In genomic region chr10:69926158-69926882, GRCm38 (mm10) we compare ENCODE assay signal across 8 mouse cellular contexts.
DNase-seq lines count a peak whose midpoint lies in the region; ATAC-seq lines count a peak whose summit lies in the region.

No protein-coding gene starts in this region.

- H3K36me3 ChIP-seq in heart, embryonic 14.5 days (ENCODE audit: control insufficient read depth, insufficient read depth, low read length): 0 out of 2 replicates have a peak, but pooled peaks cover 11% of the 10 kb centered on the region
- no peaks in the 10 kb centered on the region for H3K36me3 ChIP-seq in intestine, embryonic 14.5 days (ENCODE audit: control insufficient read depth, insufficient read depth, low read length)
- peaks cover 12% of the 10 kb centered on the region; the same call in 1 of the 2 replicates for H3K36me3 ChIP-seq in midbrain, embryonic 14.5 days (ENCODE audit: control insufficient read depth, insufficient read depth, low read length)

- DNase-seq in heart, adult 8-10 months (ENCODE audit: low spot score): no peak
- DNase-seq in embryo, embryonic 11 days: peak; percentile 56
- peak; percentile 67 for DNase-seq in intestine, embryonic 14.5 days (ENCODE audit: low spot score)
- DNase-seq in midbrain, embryonic 14.5 days: peak; percentile 25
- DNase-seq in cerebellum, adult 9-10 months: no peak
- DNase-seq in c-Kit-positive CD71-positive TER-119-positive erythroid progenitor cells, embryonic 14.5 days (ENCODE audit: low spot score): no peak

- peak overlapping the region; percentile 64 for H3K9ac ChIP-seq in heart, embryonic 14.5 days (ENCODE audit: low read length)
- peak overlapping the region; percentile 32; the same call in 1 of the 2 replicates for H3K9ac ChIP-seq in intestine, embryonic 14.5 days (ENCODE audit: low read length)
- H3K9ac ChIP-seq in midbrain, embryonic 14.5 days (replicated peaks; ENCODE audit: low read length): no peak overlapping the region; the same call in 1 of the 2 replicates

- H3K27me3 ChIP-seq in heart, embryonic 14.5 days (ENCODE audit: control insufficient read depth, insufficient read depth, low read length): no peaks in the 10 kb centered on the region
- H3K27me3 ChIP-seq in intestine, embryonic 14.5 days (replicated peaks; ENCODE audit: control insufficient read depth, insufficient read depth, low read length): no peaks in the 10 kb centered on the region
- H3K27me3 ChIP-seq in midbrain, embryonic 14.5 days (ENCODE audit: control insufficient read depth, insufficient read depth, low read length): no peaks in the 10 kb centered on the region

- H3K27ac ChIP-seq in heart, embryonic 14.5 days (replicated peaks in 1 of 2; ENCODE audit: control insufficient read depth in 1 of 2, insufficient read depth in 1 of 2, low read depth in 2 of 2, low read length in 2 of 2): peak overlapping the region; percentile 46 to 74; a peak in 3 of 4 replicates
- H3K27ac ChIP-seq in intestine, embryonic 14.5 days (ENCODE audit: low read depth): peak overlapping the region; percentile 79
- no peak overlapping the region for H3K27ac ChIP-seq in midbrain, embryonic 14.5 days (replicated peaks; ENCODE audit: low read depth, low read length)

- ATAC-seq in heart, embryonic 14.5 days (ENCODE audit: insufficient number of reproducible peaks, insufficient read depth, low FRiP score, low read depth): no peak
- no peak for ATAC-seq in intestine, embryonic 14.5 days (replicated peaks; ENCODE audit: low FRiP score, low TSS enrichment, low read depth)
- ATAC-seq in midbrain, embryonic 14.5 days (ENCODE audit: low FRiP score, low TSS enrichment): no peak
- ATAC-seq in cerebellum, adult (ENCODE audit: insufficient number of reproducible peaks, low FRiP score, low TSS enrichment): no peak

- peaks cover 21 to 41% of the 10 kb centered on the region in 2 experiments for H3K4me1 ChIP-seq in heart, embryonic 14.5 days (ENCODE audit: control insufficient read depth in 2 of 2, insufficient read depth in 2 of 2, low read length in 2 of 2)
- H3K4me1 ChIP-seq in intestine, embryonic 14.5 days (replicated peaks; ENCODE audit: control insufficient read depth, insufficient read depth, low read length): peaks cover 27% of the 10 kb centered on the region
- peaks cover 14% of the 10 kb centered on the region for H3K4me1 ChIP-seq in midbrain, embryonic 14.5 days (ENCODE audit: control insufficient read depth, insufficient read depth, low read length)

- WGBS in heart, embryonic 14.5 days: 7% methylated on average over 11 of the region's 11 CpGs
- WGBS in intestine, embryonic 14.5 days: 1% methylated on average over 11 of the region's 11 CpGs
- WGBS in midbrain, embryonic 14.5 days: 2% methylated on average over 11 of the region's 11 CpGs

- H3K4me3 ChIP-seq in heart, embryonic 14.5 days (ENCODE audit: control insufficient read depth in 1 of 2, insufficient read depth in 1 of 2, low read depth in 1 of 2, low read length in 2 of 2): peak overlapping the region; percentile 39 to 43
- H3K4me3 ChIP-seq in intestine, embryonic 14.5 days (ENCODE audit: low read depth, low read length): peak overlapping the region; percentile 38
- no peak overlapping the region for H3K4me3 ChIP-seq in midbrain, embryonic 14.5 days (replicated peaks; ENCODE audit: low read depth, low read length)

- no peaks in the 10 kb centered on the region for H3K9me3 ChIP-seq in heart, embryonic 14.5 days (ENCODE audit: control insufficient read depth, low read length)
- H3K9me3 ChIP-seq in intestine, embryonic 14.5 days (ENCODE audit: control insufficient read depth, low read length): no peaks in the 10 kb centered on the region
- H3K9me3 ChIP-seq in midbrain, embryonic 14.5 days (ENCODE audit: control insufficient read depth, low read length): no peaks in the 10 kb centered on the region

- H3K4me2 ChIP-seq in heart, embryonic 14.5 days (ENCODE audit: low read length): peak overlapping the region; percentile 78
- peak overlapping the region; percentile 68 for H3K4me2 ChIP-seq in intestine, embryonic 14.5 days (ENCODE audit: low read length)
- H3K4me2 ChIP-seq in midbrain, embryonic 14.5 days (ENCODE audit: low read length): peak overlapping the region; percentile 43

Comparison
In these comparisons a context has a peak if more than half of its experiments do, and no peak if none do; other contexts are left out.
1. DNase-seq: peak in embryo, embryonic 11 days (single experiment), intestine, embryonic 14.5 days (single experiment) and midbrain, embryonic 14.5 days (single experiment); none in heart, adult 8-10 months (single experiment), cerebellum, adult 9-10 months (single experiment) and c-Kit-positive CD71-positive TER-119-positive erythroid progenitor cells, embryonic 14.5 days (single experiment).
2. Peak in every context shown above with its lines, with median percentiles within 50 percentile points of each other: H3K4me2 ChIP-seq.